Mouse (Mus musculus) small intestine, adult 10 weeks (tissue): ENCODE data around the gene 4930502E18Rik. TPM values are rescaled to one million over a fixed set of nuclear protein-coding genes. Genes with fewer than 3 reads are reported as not detected.

Source experiments
- polyA plus RNA-seq: library from polyadenylated mRNA; stranded (reverse); fragments of 350-450 nt; fragmentation: Illumina TruSeq; extraction: RNeasy Lipid Tissue Mini Kit (QIAGEN cat#74804); gene quantifications from one replicate; pipeline ENCODE4 v1.2.3, GENCODE M21; 2014; ENCODE audit warnings: low replicate concordance

Gene 4930502E18Rik
- polyA plus RNA-seq: not detected

DNA sequence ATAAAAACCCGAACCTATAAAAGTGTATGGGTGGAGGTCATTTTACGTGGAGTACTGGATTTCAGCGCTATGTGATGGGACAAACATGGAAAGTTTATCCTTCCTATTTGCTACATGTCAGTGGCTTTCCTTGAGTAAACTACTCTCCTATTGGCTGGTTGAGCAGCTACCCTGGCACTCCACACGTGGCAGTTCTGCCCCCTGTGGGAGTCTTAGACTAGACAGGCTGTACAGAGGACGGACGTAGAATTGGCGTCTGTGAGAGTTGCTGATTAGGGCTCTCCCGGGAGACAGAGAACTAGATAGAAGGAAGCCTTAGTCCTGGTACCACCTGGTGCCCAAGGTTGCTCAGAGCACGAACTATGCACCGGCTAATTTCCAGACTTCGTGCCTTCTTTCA, at the start of gene 4930502E18Rik:
4930502E18Rik (plus strand) TSS at position 231 of the 400 bp plus-strand sequence.

DNA sequence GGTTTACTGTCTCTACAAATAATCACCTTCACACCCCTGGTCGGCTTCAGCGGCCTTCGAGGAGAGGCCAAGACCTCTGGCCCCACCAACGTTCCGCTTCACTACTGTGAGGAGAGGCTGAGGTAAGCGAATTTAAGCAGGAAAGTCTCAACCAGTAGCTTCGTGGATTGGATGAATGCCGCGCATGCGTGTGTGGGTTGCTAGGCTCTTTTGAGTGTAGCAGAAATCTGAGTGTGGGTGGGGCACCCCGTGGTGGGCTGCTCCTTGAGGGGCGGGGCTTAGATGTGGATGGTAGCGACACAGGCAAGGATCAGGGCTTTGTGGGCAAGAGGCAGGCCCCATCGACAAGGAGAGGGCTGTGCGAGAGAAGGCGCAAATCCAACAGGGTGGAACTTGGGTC, 33.1 kb downstream of the 4930502E18Rik start, which contains the start of gene 1700013H16Rik:
1700013H16Rik (minus strand) TSS at position 96 of the 400 bp plus-strand sequence.

DNA sequence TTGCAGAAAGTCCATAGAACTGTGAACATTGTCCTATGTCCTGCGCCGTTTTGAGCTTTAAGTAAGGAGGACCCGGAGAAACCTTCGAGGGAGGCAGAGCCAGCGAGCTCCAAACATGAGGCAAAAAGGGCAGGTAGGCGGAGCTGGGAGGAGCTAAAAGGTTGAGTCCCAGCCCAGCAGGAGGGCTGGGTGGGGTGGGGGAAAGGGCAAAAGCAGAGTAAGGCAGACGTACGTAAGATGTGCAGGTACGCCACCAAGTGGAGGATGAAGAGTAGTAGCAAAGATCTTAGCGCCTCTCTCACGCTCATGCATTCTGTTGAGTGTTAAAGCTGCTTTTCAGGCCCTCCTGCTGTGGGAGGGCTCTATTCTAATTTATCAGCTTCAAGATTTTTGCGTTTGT, 51.6 kb downstream of the 4930502E18Rik start, which contains the start of gene Zfp36l3:
Zfp36l3 (minus strand) TSS at position 119 of the 400 bp plus-strand sequence.

Other genes starting within 250 kb of the 4930502E18Rik start
- gene Rtl8c, start 116.8 kb upstream of the 4930502E18Rik start, polyA plus RNA-seq: not detected
- gene Gm14597, start 115.8 kb upstream of the 4930502E18Rik start, polyA plus RNA-seq: not detected
- 1.2 TPM for gene Rtl8a, start 81.1 kb upstream of the 4930502E18Rik start, polyA plus RNA-seq
- gene Rtl8b, start 54.4 kb upstream of the 4930502E18Rik start, polyA plus RNA-seq: 1.7 TPM
- gene 1700013H16Rik, start 33.0 kb downstream of the 4930502E18Rik start, polyA plus RNA-seq: not detected
- gene Zfp36l3, start 51.6 kb downstream of the 4930502E18Rik start, polyA plus RNA-seq: not detected
- gene Xlr, start 72.9 kb downstream of the 4930502E18Rik start, polyA plus RNA-seq: 37.4 TPM